Mouse (Mus musculus): ENCODE results near the gene Mast3. TPM values are rescaled to one million over a fixed set of nuclear protein-coding genes. Genes with fewer than 3 reads are reported as not detected.

Gene Mast3
- polyA plus RNA-seq, 1 experiment from 2014 or later = 18.2 TPM

- no peak overlapping the region for H3K27ac ChIP-seq (ENCODE audit: low read depth, low read length)
- H3K9me3 ChIP-seq (ENCODE audit: control insufficient read depth, low read length) = no peaks in the 10 kb centered on the region
- H3K9ac ChIP-seq (ENCODE audit: low read depth, low read length) = no peak overlapping the region
- 88% methylated on average over 25 of the region's 25 CpGs for WGBS
- no peak overlapping the region for H3K4me3 ChIP-seq (ENCODE audit: low read depth, low read length)
- H3K36me3 ChIP-seq (ENCODE audit: control insufficient read depth, insufficient read depth, low read length) = peaks cover 34% of the 10 kb centered on the region
- ATAC-seq (replicated peaks; ENCODE audit: low FRiP score) (no peak), DNase-seq (ENCODE audit: low spot score) (no peak)
- peaks cover 37% of the 10 kb centered on the region for H3K4me1 ChIP-seq (replicated peaks; ENCODE audit: control insufficient read depth, insufficient read depth, low read length)
- H3K4me2 ChIP-seq = peak overlapping the region; percentile 8; the same call in 1 of the 2 replicates
- no peaks in the 10 kb centered on the region for H3K27me3 ChIP-seq (replicated peaks; ENCODE audit: control insufficient read depth, insufficient read depth, low read length)
Measured at GRCm38 (mm10) chr8:70786291-70787050, 18.4 kb downstream of the Mast3 start.

- no peak overlapping the region for H3K9ac ChIP-seq (ENCODE audit: low read depth, low read length)
Measured at GRCm38 (mm10) chr8:70780093-70780492, 24.8 kb downstream of the Mast3 start.

GRCm38 (mm10) chr8:70776496-70777444 lies 28.1 kb downstream of the Mast3 start, which contains the start of gene Pik3r2:
Pik3r2 (minus strand) TSS chr8:70776713.
- under 1% methylated on average over 94 of the region's 94 CpGs for WGBS
- H3K4me2 ChIP-seq = peak within 1 kb of the TSS; percentile 99
- peaks cover 23% of the 10 kb centered on the region for H3K4me1 ChIP-seq (replicated peaks; ENCODE audit: control insufficient read depth, insufficient read depth, low read length)
- DNase-seq (ENCODE audit: low spot score) = peak; percentile 95
- H3K9ac ChIP-seq (ENCODE audit: low read depth, low read length) = peak within 1 kb of the TSS; percentile 99
- peak within 1 kb of the TSS; percentile 90 for H3K4me3 ChIP-seq (ENCODE audit: low read depth, low read length)
- ATAC-seq (replicated peaks; ENCODE audit: low FRiP score) = peak; percentile 88
- H3K27me3 ChIP-seq (replicated peaks; ENCODE audit: control insufficient read depth, insufficient read depth, low read length) = no peaks in the 10 kb centered on the region
- H3K27ac ChIP-seq (ENCODE audit: low read depth, low read length) = peak within 1 kb of the TSS; percentile 99
- H3K36me3 ChIP-seq (ENCODE audit: control insufficient read depth, insufficient read depth, low read length) = peaks cover 41% of the 10 kb centered on the region
- no peaks in the 10 kb centered on the region for H3K9me3 ChIP-seq (ENCODE audit: control insufficient read depth, low read length)

More at GRCm38 (mm10) chr8:70780093-70780492, 24.8 kb downstream of the Mast3 start:
- no peak overlapping the region for H3K27ac ChIP-seq (ENCODE audit: low read depth, low read length)
- H3K27me3 ChIP-seq (replicated peaks; ENCODE audit: control insufficient read depth, insufficient read depth, low read length) = no peaks in the 10 kb centered on the region
- WGBS = 75% methylated on average over 11 of the region's 11 CpGs
- no peak for DNase-seq (ENCODE audit: low spot score)
- H3K36me3 ChIP-seq (ENCODE audit: control insufficient read depth, insufficient read depth, low read length) = peaks cover 34% of the 10 kb centered on the region
- no peaks in the 10 kb centered on the region for H3K9me3 ChIP-seq (ENCODE audit: control insufficient read depth, low read length)
- H3K4me3 ChIP-seq (ENCODE audit: low read depth, low read length) = no peak overlapping the region
- H3K4me2 ChIP-seq = no peak overlapping the region; the same call in 1 of the 2 replicates
- ATAC-seq (replicated peaks; ENCODE audit: low FRiP score) = no peak
- peaks cover 16% of the 10 kb centered on the region for H3K4me1 ChIP-seq (replicated peaks; ENCODE audit: control insufficient read depth, insufficient read depth, low read length)

GRCm38 (mm10) chr8:70775851-70776495 lies 28.9 kb downstream of the Mast3 start:
- H3K36me3 ChIP-seq (ENCODE audit: control insufficient read depth, insufficient read depth, low read length) = peaks cover 41% of the 10 kb centered on the region
- no peaks in the 10 kb centered on the region for H3K27me3 ChIP-seq (replicated peaks; ENCODE audit: control insufficient read depth, insufficient read depth, low read length)
- peak; percentile 61 for DNase-seq (ENCODE audit: low spot score)
- H3K9ac ChIP-seq (ENCODE audit: low read depth, low read length) = peak overlapping the region; percentile 99
- peak overlapping the region; percentile 99 for H3K4me2 ChIP-seq
- H3K4me1 ChIP-seq (replicated peaks; ENCODE audit: control insufficient read depth, insufficient read depth, low read length) = peaks cover 23% of the 10 kb centered on the region
- ATAC-seq (replicated peaks; ENCODE audit: low FRiP score) = peak; percentile 2; the same call in 1 of the 2 replicates
- peak overlapping the region; percentile 90 for H3K4me3 ChIP-seq (ENCODE audit: low read depth, low read length)
- peak overlapping the region; percentile 99 for H3K27ac ChIP-seq (ENCODE audit: low read depth, low read length)
- 5% methylated on average over 33 of the region's 34 CpGs for WGBS
- no peaks in the 10 kb centered on the region for H3K9me3 ChIP-seq (ENCODE audit: control insufficient read depth, low read length)

- DNase-seq (ENCODE audit: low spot score) = no peak
- Histone ChIP-seq H3K4me3 (ENCODE audit: low read depth, low read length) (peak overlapping the region; percentile 90), H3K9ac (ENCODE audit: low read depth, low read length) (peak overlapping the region; percentile 99), H3K27ac (ENCODE audit: low read depth, low read length) (no peak overlapping the region), H3K36me3 (ENCODE audit: control insufficient read depth, insufficient read depth, low read length) (peaks cover 36% of the 10 kb centered on the region), H3K27me3 (replicated peaks; ENCODE audit: control insufficient read depth, insufficient read depth, low read length) (no peaks in the 10 kb centered on the region), H3K4me1 (replicated peaks; ENCODE audit: control insufficient read depth, insufficient read depth, low read length) (peaks cover 26% of the 10 kb centered on the region), H3K9me3 (ENCODE audit: control insufficient read depth, low read length) (no peaks in the 10 kb centered on the region), H3K4me2 (peak overlapping the region; percentile 99)
- no peak for ATAC-seq (replicated peaks; ENCODE audit: low FRiP score)
- WGBS = 91% methylated on average over 5 of the region's 5 CpGs
Measured at GRCm38 (mm10) chr8:70775227-70775626, 29.6 kb downstream of the Mast3 start.

- H3K36me3 ChIP-seq (ENCODE audit: control insufficient read depth, insufficient read depth, low read length) = peaks cover 34% of the 10 kb centered on the region
- DNase-seq (ENCODE audit: low spot score) = no peak
- peak overlapping the region; percentile 99 for H3K4me2 ChIP-seq
- H3K27ac ChIP-seq (ENCODE audit: low read depth, low read length) = no peak overlapping the region
- H3K27me3 ChIP-seq (replicated peaks; ENCODE audit: control insufficient read depth, insufficient read depth, low read length) = no peaks in the 10 kb centered on the region
- peaks cover 29% of the 10 kb centered on the region for H3K4me1 ChIP-seq (replicated peaks; ENCODE audit: control insufficient read depth, insufficient read depth, low read length)
- H3K9ac ChIP-seq (ENCODE audit: low read depth, low read length) = peak overlapping the region; percentile 99; the same call in 1 of the 2 replicates
- 94% methylated on average over 18 of the region's 18 CpGs for WGBS
- H3K9me3 ChIP-seq (ENCODE audit: control insufficient read depth, low read length) = no peaks in the 10 kb centered on the region
- H3K4me3 ChIP-seq (ENCODE audit: low read depth, low read length) = no peak overlapping the region
- ATAC-seq (replicated peaks; ENCODE audit: low FRiP score) = no peak
Measured at GRCm38 (mm10) chr8:70774740-70775139, 30.1 kb downstream of the Mast3 start.

GRCm38 (mm10) chr8:70773833-70774232 lies 31.0 kb downstream of the Mast3 start:
- WGBS = 83% methylated on average over 9 of the region's 9 CpGs
- Histone ChIP-seq H3K36me3 (ENCODE audit: control insufficient read depth, insufficient read depth, low read length) (peaks cover 32% of the 10 kb centered on the region), H3K27me3 (replicated peaks; ENCODE audit: control insufficient read depth, insufficient read depth, low read length) (no peaks in the 10 kb centered on the region), H3K4me1 (replicated peaks; ENCODE audit: control insufficient read depth, insufficient read depth, low read length) (peaks cover 35% of the 10 kb centered on the region), H3K9me3 (ENCODE audit: control insufficient read depth, low read length) (no peaks in the 10 kb centered on the region), H3K9ac (ENCODE audit: low read depth, low read length) (0 out of 2 replicates have a peak overlapping the region, but pooled peaks have one; percentile 8), H3K27ac (ENCODE audit: low read depth, low read length) (no peak overlapping the region), H3K4me2 (no peak overlapping the region), H3K4me3 (ENCODE audit: low read depth, low read length) (no peak overlapping the region)
- ATAC-seq (replicated peaks; ENCODE audit: low FRiP score) = no peak
- no peak for DNase-seq (ENCODE audit: low spot score)

- Histone ChIP-seq H3K4me1 (replicated peaks; ENCODE audit: control insufficient read depth, insufficient read depth, low read length) (peaks cover 37% of the 10 kb centered on the region), H3K27me3 (replicated peaks; ENCODE audit: control insufficient read depth, insufficient read depth, low read length) (no peaks in the 10 kb centered on the region), H3K36me3 (ENCODE audit: control insufficient read depth, insufficient read depth, low read length) (peaks cover 33% of the 10 kb centered on the region), H3K4me2 (no peak overlapping the region), H3K9ac (ENCODE audit: low read depth, low read length) (no peak overlapping the region), H3K4me3 (ENCODE audit: low read depth, low read length) (no peak overlapping the region), H3K9me3 (ENCODE audit: control insufficient read depth, low read length) (no peaks in the 10 kb centered on the region), H3K27ac (ENCODE audit: low read depth, low read length) (no peak overlapping the region)
- ATAC-seq (replicated peaks; ENCODE audit: low FRiP score) = no peak
- no peak for DNase-seq (ENCODE audit: low spot score)
- 87% methylated on average over 5 of the region's 5 CpGs for WGBS
Measured at GRCm38 (mm10) chr8:70773410-70773809, 31.4 kb downstream of the Mast3 start.
